Mouse (Mus musculus): ENCODE data around the gene Shank1.

DNA sequence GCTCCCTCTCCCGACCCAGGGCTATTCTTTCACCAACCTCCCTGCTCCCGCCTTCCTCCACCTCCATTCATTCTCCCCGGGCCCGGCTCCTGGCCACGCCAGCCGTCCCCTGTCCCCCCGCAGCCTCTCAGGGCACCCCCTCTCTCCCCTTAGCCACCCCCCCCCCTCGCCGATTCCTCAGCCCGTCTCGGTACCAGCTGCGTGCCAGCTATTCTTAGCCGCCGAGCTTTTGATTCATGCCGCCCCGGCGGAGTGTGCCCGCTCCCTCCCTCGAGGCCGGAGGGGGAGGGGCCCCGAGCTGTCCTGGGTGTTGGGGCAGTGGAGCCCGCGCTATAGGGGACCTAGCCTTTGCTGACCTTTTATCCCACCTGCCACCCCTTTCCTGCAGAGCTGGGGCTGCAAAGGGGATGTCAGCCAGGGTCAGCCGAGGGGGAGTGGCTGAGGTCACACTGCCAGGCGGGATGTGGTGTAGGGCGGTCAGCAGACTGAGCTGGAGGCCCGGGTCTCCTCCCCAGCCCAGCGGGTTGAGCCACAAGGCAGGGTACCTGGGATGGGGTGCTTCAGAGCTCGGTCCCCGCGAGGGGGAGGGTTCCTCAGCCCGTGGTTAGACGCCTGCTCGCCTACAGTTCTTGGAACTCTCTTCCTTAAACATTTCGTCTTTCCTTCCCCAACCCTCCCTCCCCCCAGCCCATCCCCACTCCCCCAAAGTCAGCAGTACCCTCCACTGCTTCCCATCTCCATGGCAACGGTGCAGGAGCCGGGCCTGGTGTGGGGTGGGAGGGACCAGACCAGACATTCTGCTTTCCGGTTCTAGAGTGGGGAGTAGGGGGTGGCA lies 1.0 kb downstream of the Shank1 start:
- no peak for TF ChIP-seq GATA1 (IDR thresholded peaks at IDR 0.05; ENCODE audit: borderline replicate concordance, low read length)
- no peak for TF ChIP-seq FLI1 (IDR thresholded peaks at IDR 0.05; ENCODE audit: low read length)
